In genomic region chr11:28734941-28735597, GRCm38 (mm10) we compare ENCODE assay signal across 8 mouse cellular contexts.
DNase-seq lines count a peak whose midpoint lies in the region; ATAC-seq lines count a peak whose summit lies in the region.

No protein-coding gene starts in this region.

- ATAC-seq in megakaryocyte progenitor cell, adult 5-6 weeks (replicated peaks; ENCODE audit: poor library complexity), result no peak

- intact Hi-C loops in left cerebral cortex, postnatal 25 days (cut with DNase I), result loop anchor here (5.0 to 10.0 kb wide), 3 partner anchors 77 to 400 kb away; partner anchors contain the start of gene Pnpt1

- DNase-seq in ES-CJ7 (ENCODE audit: low read depth, low spot score), result peak; percentile 52
- peak; percentile 91 for DNase-seq in embryo, embryonic 10.5 days (ENCODE audit: low spot score)
- peak; percentile 54 for DNase-seq in heart, adult 8-10 months (ENCODE audit: low spot score)
- peak; percentile 2 for DNase-seq in kidney, adult 11 months
- DNase-seq in left cerebral cortex, postnatal 25 days (ENCODE audit: low spot score in 2 of 2), result peak; percentile 21 to 23
- peak; percentile 6 to 22 for DNase-seq in right cerebral cortex, adult 2 months (ENCODE audit: low spot score in 2 of 2)
- no peak for DNase-seq in adrenal gland, postnatal 25 days
